Mouse (Mus musculus): ENCODE measurements around the gene Cldn24. TPM values are rescaled to one million over a fixed set of nuclear protein-coding genes. Genes with fewer than 3 reads are reported as not detected.
"Not testable (repeated sequence)": the region's sequence is repeated elsewhere in the genome, so short reads cannot be mapped to it uniquely, and the experiment has no call there.

The Cldn24 gene
- polyA plus RNA-seq, 1 experiment from 2014 or later: not detected

DNA sequence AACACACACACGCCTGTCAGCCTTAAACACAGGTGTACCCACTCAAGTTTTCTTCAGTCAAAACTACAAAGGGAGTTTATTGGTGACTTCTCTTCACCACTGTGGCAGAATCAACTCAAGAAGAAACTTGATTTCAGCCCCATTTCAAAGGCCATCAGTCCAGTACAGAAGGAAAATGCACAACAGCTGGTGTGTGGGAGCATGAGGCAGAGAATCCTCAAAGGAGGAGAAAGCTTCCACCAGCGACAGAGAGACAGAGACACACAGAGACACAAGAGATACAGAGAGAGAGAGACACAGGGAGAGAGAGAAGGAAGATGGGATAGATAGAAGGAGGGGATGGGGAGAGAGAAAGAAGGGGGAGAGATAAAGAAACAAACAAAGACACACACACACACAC, 19.6 kb upstream of the Cldn24 start:
- Histone ChIP-seq H3K4me2 (no peak overlapping the region), H3K27me3 (no peaks in the 10 kb centered on the region), H3K4me1 (replicated peaks) (no peaks in the 10 kb centered on the region), H3K36me3 (replicated peaks) (no peaks in the 10 kb centered on the region), H3K4me3 (replicated peaks) (no peak overlapping the region), H3K9me3 (replicated peaks) (no peaks in the 10 kb centered on the region), H3K27ac (replicated peaks) (no peak overlapping the region), H3K9ac (no peak overlapping the region)
- WGBS (ENCODE audit: insufficient replicate concordance): 59% methylated on average over 2 of the region's 2 CpGs
- no peak for ATAC-seq (ENCODE audit: insufficient read depth)

DNA sequence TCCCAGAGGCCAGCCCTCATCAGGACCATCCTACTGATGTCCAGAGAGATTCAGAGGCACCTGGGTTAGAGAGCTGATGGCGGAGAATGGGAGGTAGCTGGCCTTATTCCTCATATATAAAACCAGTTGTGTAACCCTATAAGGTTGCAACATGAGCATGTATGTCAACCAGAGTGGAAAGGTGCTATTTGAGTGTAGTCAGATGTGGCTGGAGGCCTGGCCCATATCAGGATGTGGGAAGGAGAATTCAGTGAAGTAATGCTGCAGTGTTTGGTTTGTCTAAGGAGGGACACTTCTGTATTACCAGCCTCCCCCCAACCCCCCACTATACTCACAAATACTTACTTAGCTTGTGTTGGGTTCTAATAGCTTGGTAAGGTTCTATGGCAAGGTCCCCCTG, 17.7 kb upstream of the Cldn24 start:
- no peaks in the 10 kb centered on the region for H3K9me3 ChIP-seq (replicated peaks)
- H3K36me3 ChIP-seq (replicated peaks): no peaks in the 10 kb centered on the region
- no peaks in the 10 kb centered on the region for H3K27me3 ChIP-seq
- no peak overlapping the region for H3K4me2 ChIP-seq
- H3K4me1 ChIP-seq (replicated peaks): no peaks in the 10 kb centered on the region
- no peak for ATAC-seq (ENCODE audit: insufficient read depth)
- H3K27ac ChIP-seq (replicated peaks): no peak overlapping the region
- H3K9ac ChIP-seq: no peak overlapping the region
- H3K4me3 ChIP-seq (replicated peaks): no peak overlapping the region
- 50% methylated on average over 1 of the region's 1 CpGs for WGBS (ENCODE audit: insufficient replicate concordance)

- H3K4me3 ChIP-seq (replicated peaks): no peak overlapping the region
- no peak overlapping the region for H3K4me2 ChIP-seq
- no peak overlapping the region for H3K9ac ChIP-seq
- no peaks in the 10 kb centered on the region for H3K27me3 ChIP-seq
- ATAC-seq (ENCODE audit: insufficient read depth): no peak
- H3K27ac ChIP-seq (replicated peaks): no peak overlapping the region
- 64% methylated on average over 14 of the region's 14 CpGs for WGBS (ENCODE audit: insufficient replicate concordance)
- no peaks in the 10 kb centered on the region for H3K9me3 ChIP-seq (replicated peaks)
- H3K4me1 ChIP-seq (replicated peaks): no peaks in the 10 kb centered on the region
- H3K36me3 ChIP-seq (replicated peaks): no peaks in the 10 kb centered on the region
These were observed 11.8 kb upstream of the Cldn24 start for GRCm38 (mm10) chr8:47809970-47810665.

- Histone ChIP-seq H3K36me3 (replicated peaks) (no peaks in the 10 kb centered on the region), H3K27me3 (no peaks in the 10 kb centered on the region), H3K9ac (no peak overlapping the region), H3K4me1 (replicated peaks) (no peaks in the 10 kb centered on the region), H3K27ac (replicated peaks) (no peak overlapping the region), H3K4me2 (no peak overlapping the region), H3K9me3 (replicated peaks) (no peaks in the 10 kb centered on the region), H3K4me3 (replicated peaks) (no peak overlapping the region)
- ATAC-seq (ENCODE audit: insufficient read depth): no peak
- 68% methylated on average over 7 of the region's 7 CpGs for WGBS (ENCODE audit: insufficient replicate concordance)
These were observed 11.3 kb upstream of the Cldn24 start for GRCm38 (mm10) chr8:47810666-47811015.

GRCm38 (mm10) chr8:47811221-47811620, 10.7 kb upstream of the Cldn24 start:
- H3K4me2 ChIP-seq: no peak overlapping the region
- no peaks in the 10 kb centered on the region for H3K27me3 ChIP-seq
- H3K36me3 ChIP-seq (replicated peaks): no peaks in the 10 kb centered on the region
- H3K9ac ChIP-seq: no peak overlapping the region
- no peak overlapping the region for H3K27ac ChIP-seq (replicated peaks)
- 81% methylated on average over 12 of the region's 12 CpGs for WGBS (ENCODE audit: insufficient replicate concordance)
- no peak for ATAC-seq (ENCODE audit: insufficient read depth)
- no peaks in the 10 kb centered on the region for H3K4me1 ChIP-seq (replicated peaks)
- H3K4me3 ChIP-seq (replicated peaks): no peak overlapping the region
- H3K9me3 ChIP-seq (replicated peaks): no peaks in the 10 kb centered on the region

DNA sequence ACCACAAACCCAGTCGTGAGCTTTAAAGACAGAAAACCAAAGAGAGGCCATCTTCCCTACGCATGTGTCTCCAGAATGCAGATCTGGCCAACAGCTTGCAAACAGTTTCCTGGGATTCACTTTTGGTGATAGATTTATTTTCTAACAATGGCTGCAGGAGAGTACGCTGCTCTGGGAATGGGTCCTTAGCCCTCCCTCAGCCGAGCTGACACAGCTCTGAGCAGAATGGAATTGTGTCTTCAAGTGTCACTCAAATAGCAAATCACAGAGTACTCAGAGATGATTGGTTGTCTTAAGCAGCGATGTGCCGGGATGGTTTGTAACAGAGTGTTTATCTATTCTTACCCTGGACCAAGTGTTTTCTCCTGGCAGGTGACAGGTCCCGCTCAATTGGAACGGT, 2.9 kb upstream of the Cldn24 start:
- 75% methylated on average over 8 of the region's 8 CpGs for WGBS (ENCODE audit: insufficient replicate concordance)
- Histone ChIP-seq H3K9me3 (replicated peaks) (no peaks in the 10 kb centered on the region), H3K4me2 (no peak overlapping the region), H3K9ac (no peak overlapping the region), H3K4me1 (replicated peaks) (no peaks in the 10 kb centered on the region), H3K27ac (replicated peaks) (no peak overlapping the region), H3K4me3 (replicated peaks) (no peak overlapping the region), H3K36me3 (replicated peaks) (no peaks in the 10 kb centered on the region), H3K27me3 (no peaks in the 10 kb centered on the region)
- no peak for ATAC-seq (ENCODE audit: insufficient read depth)

DNA sequence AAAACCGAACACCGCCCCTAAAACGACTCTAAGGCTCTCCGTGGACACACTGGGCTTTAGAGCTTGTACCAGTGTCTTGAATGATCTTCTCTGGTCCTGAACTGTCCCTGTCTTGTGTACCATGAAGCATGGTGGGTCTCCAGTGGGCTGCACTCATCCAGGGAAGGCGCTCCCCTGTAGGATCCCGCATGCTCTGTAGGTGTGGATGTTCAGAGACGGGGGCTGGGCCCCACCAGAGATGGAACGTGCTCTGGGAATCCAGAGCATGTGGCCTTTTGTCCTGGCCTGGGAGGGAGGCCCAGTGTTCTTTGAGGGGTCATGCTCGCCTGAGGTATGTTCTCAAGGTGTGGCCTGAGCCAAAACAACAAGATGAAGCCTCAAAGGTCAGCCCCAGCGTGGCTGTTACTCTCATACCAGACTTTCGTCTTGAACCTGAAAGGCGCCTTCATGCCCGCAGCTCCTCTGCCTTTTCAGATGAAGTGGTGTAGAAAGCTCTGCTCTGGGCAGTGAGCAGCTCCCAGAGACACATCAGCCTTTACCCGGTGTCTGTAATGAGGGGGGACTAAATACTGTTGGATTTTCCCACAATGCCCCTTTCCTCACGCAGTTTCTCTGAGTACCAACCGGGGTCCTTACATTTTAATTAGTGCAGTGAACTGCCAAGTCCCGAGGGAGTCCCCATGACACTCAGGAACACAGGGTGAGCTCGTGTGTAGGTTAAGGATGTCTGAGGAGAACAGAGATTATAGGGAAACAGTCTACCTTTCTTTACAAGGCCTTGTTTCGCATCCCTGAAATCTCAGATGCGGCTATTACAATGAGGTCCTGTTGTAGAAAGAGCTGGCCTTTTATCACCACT, 800 bp upstream of the Cldn24 start:
- Histone ChIP-seq H3K27me3 (no peaks in the 10 kb centered on the region), H3K4me3 (replicated peaks) (no peak overlapping the region), H3K9me3 (replicated peaks) (no peaks in the 10 kb centered on the region), H3K4me2 (no peak overlapping the region), H3K4me1 (replicated peaks) (no peaks in the 10 kb centered on the region), H3K27ac (replicated peaks) (no peak overlapping the region), H3K36me3 (replicated peaks) (no peaks in the 10 kb centered on the region), H3K9ac (no peak overlapping the region)
- WGBS (ENCODE audit: insufficient replicate concordance): 72% methylated on average over 20 of the region's 20 CpGs
- ATAC-seq (ENCODE audit: insufficient read depth): no peak

- not testable (repeated sequence) for H3K9me3 ChIP-seq (replicated peaks); ATAC-seq (ENCODE audit: insufficient read depth); H3K36me3 ChIP-seq (replicated peaks); H3K4me1 ChIP-seq (replicated peaks); H3K27me3 ChIP-seq; H3K9ac ChIP-seq; H3K4me3 ChIP-seq (replicated peaks); H3K4me2 ChIP-seq; H3K27ac ChIP-seq (replicated peaks)
- WGBS (ENCODE audit: insufficient replicate concordance): 57% methylated on average over 7 of the region's 9 CpGs
These were observed 598 bp downstream of the Cldn24 start for GRCm38 (mm10) chr8:47822541-47822940.

DNA sequence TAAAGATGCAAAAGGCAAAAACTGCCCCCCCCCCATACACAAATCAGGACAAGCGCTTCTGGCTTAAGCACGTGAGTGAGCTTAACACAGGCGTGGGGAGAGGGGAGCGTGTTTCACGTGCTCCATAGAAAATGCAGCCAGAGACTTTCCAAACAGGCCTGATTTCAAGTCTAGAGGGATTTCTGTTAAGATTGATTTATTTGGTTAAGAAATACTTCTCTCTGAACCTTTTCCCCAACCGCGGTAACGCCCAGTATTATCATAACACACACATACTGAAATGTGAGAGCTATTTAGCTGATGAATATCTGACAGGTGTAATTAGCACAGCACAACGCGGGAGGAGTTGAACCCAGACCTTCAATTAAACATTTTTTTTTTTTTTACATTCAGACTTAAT, 1.8 kb downstream of the Cldn24 start:
- 66% methylated on average over 10 of the region's 10 CpGs for WGBS (ENCODE audit: insufficient replicate concordance)
- Histone ChIP-seq H3K4me1 (replicated peaks) (no peaks in the 10 kb centered on the region), H3K9ac (no peak overlapping the region), H3K27ac (replicated peaks) (no peak overlapping the region), H3K27me3 (no peaks in the 10 kb centered on the region), H3K4me3 (replicated peaks) (no peak overlapping the region), H3K9me3 (replicated peaks) (no peaks in the 10 kb centered on the region), H3K4me2 (no peak overlapping the region), H3K36me3 (replicated peaks) (no peaks in the 10 kb centered on the region)
- ATAC-seq (ENCODE audit: insufficient read depth): no peak

DNA sequence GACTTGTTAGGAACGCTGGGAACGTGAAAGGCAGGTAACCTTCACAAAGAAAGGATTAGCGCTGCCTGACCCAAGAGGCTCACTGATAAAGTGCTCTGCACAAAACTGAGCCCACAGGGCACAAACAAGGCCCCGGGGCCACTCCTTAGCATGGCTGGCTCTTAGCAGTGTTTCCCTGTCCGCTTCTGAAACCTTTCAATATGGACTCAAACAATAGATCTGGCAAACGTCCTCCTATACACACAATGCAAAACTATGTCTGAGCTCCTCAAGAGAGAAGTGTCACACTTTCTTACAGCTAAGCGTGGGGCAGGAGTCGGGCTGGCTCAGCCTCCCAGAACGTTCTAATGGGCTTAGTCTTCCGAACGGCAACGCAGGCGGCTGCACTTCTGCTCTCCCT, 2.2 kb downstream of the Cldn24 start, which contains the start of gene Cldn22:
Gene Cldn22 (plus strand): TSS at position 301 of the 400 bp plus-strand sequence.
- WGBS (ENCODE audit: insufficient replicate concordance): 68% methylated on average over 13 of the region's 13 CpGs
- no peak within 1 kb of the TSS for H3K9ac ChIP-seq
- no peaks in the 10 kb centered on the region for H3K27me3 ChIP-seq
- no peak for ATAC-seq (ENCODE audit: insufficient read depth)
- no peaks in the 10 kb centered on the region for H3K36me3 ChIP-seq (replicated peaks)
- H3K4me3 ChIP-seq (replicated peaks): no peak within 1 kb of the TSS
- no peaks in the 10 kb centered on the region for H3K9me3 ChIP-seq (replicated peaks)
- H3K4me1 ChIP-seq (replicated peaks): no peaks in the 10 kb centered on the region
- no peak within 1 kb of the TSS for H3K27ac ChIP-seq (replicated peaks)
- H3K4me2 ChIP-seq: no peak within 1 kb of the TSS

- Histone ChIP-seq H3K36me3 (replicated peaks) (peaks cover under 1% of the 10 kb centered on the region; the same call in 1 of the 2 replicates), H3K9me3 (replicated peaks) (no peaks in the 10 kb centered on the region), H3K9ac (no peak overlapping the region), H3K4me3 (replicated peaks) (no peak overlapping the region), H3K4me1 (replicated peaks) (no peaks in the 10 kb centered on the region), H3K27me3 (no peaks in the 10 kb centered on the region), H3K4me2 (no peak overlapping the region), H3K27ac (replicated peaks) (no peak overlapping the region)
- WGBS (ENCODE audit: insufficient replicate concordance): 61% methylated on average over 5 of the region's 5 CpGs
- no peak for ATAC-seq (ENCODE audit: insufficient read depth)
These were observed 3.7 kb downstream of the Cldn24 start for GRCm38 (mm10) chr8:47825596-47825995.

All from liver, embryonic 15.5 days (tissue).